Mouse (Mus musculus): ENCODE results near the gene Ptprm.

Gene Ptprm

DNA sequence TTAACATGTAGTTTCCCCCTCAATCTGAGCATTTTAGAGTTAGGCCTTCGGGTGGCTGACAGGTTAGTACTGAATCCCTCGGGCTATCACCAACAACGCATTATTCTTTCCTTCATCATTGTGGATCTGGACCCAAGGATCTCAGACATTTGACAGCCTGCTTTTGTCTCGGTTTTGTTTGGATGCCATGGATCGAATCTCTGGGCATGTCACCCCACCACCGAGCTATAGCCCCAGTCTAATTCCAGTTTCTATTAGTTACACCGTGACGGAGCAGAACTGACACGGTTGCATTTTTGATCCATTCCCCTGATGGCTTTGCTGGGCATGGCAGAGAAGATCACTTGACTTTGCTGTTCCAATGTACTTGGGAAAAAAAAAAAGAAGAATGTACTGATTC lies 346.1 kb downstream of the Ptprm start:
- intact Hi-C loops (cut with DNase I), result no loop called here

DNA sequence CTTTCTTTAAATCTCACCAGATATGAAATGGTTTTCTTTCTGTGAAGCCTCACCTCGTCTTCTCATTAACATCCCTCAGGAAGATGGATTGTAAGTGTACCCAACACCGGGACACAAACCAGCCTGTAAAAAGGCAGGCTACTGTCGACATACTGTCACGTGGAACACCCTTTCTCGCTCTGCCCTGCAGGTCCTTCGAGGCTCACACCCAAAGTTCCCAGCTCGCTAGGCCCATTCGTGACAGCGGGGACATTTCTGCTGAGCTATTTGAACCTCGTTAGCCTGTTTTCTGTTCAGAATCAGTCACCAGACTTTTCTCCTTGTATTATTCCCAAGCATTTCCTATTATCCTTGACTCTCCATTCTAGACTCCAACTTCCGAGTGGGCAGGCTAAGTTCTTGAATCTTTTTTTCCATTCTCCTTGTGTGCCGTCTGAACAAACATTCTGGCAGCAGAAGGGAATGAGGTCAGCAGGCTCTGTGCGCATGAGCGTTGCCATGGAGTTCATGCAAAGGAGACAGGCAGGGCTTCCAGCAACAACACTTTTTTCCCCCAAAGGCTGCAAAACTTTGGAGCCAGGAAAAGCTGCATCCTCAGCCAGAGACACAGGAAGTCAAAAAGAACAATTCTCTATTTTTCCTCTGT lies 347.4 kb downstream of the Ptprm start:
- intact Hi-C loops (cut with DNase I), result no loop called here

- intact Hi-C loops (cut with DNase I), result no loop called here
Measured at GRCm38 (mm10) chr17:66996882-66997281, 357.4 kb downstream of the Ptprm start.

GRCm38 (mm10) chr17:66996016-66996415 lies 358.2 kb downstream of the Ptprm start:
- intact Hi-C loops (cut with DNase I), result no loop called here

DNA sequence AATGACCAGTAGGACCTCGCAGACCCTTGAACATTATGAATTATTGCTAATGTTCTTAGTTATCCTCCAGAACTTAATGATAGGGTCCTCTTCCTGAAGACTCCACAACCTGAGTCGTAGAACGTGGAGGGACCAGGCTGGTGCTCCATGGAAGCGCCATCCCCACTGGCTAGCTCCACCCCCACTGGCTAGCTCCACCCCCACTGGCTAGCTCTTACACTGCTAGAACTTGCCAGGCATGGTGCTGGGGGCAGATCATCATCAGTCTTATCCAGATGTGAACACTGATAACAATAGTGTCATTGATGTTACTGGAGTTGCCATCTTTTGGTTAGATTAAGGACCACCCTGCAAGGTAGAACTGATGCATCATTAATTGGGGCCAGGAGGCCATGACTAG lies 362.4 kb downstream of the Ptprm start:
- intact Hi-C loops (cut with DNase I), result no loop called here

DNA sequence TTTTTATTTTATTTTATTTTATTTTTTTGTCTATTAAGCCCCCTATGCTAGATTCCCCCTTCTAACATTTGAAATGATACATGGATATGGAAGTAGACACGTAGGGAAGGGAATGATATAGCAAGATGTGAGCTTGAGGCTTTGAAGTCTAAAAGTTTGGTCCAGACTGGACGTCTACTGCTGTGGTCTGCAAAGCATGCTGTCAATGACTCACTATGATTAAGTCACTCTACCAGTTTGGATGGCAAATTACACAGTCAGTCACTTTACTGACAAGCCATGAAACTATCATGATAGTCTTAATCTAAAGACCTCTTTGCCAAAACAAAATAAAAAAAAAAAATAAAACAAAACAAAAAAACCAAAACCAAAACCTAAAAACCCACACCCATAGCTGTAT lies 363.5 kb downstream of the Ptprm start:
- intact Hi-C loops (cut with DNase I), result no loop called here

- intact Hi-C loops (cut with DNase I), result no loop called here
Measured at GRCm38 (mm10) chr17:66988014-66988413, 366.2 kb downstream of the Ptprm start.

DNA sequence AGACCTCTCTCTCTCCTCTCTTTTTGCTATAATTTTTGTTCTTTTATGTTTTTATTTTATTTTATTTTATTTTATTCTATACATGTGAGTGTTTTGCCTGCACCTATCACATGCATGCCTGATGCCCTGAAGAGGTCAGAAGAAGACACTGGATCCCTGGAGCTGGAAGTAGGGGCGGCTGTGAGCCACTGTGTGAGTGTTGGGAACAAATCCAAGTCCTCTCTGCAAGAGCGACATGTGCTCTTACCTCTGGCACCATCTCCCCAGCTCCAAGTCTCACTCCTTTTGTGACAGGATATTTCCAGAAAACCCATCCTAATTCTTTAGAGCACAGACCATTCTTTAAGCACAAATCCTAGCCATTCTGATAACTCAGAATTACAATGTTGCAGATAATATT lies 372.6 kb downstream of the Ptprm start:
- intact Hi-C loops (cut with DNase I), result no loop called here

- intact Hi-C loops (cut with DNase I), result no loop called here
Measured at GRCm38 (mm10) chr17:66979971-66980370, 374.3 kb downstream of the Ptprm start.

GRCm38 (mm10) chr17:66976490-66976889 lies 377.8 kb downstream of the Ptprm start:
- intact Hi-C loops (cut with DNase I), result no loop called here

- intact Hi-C loops (cut with DNase I), result no loop called here
Measured at GRCm38 (mm10) chr17:66972976-66973375, 381.3 kb downstream of the Ptprm start.

GRCm38 (mm10) chr17:66960986-66961385 lies 393.3 kb downstream of the Ptprm start:
- intact Hi-C loops (cut with DNase I), result no loop called here

DNA sequence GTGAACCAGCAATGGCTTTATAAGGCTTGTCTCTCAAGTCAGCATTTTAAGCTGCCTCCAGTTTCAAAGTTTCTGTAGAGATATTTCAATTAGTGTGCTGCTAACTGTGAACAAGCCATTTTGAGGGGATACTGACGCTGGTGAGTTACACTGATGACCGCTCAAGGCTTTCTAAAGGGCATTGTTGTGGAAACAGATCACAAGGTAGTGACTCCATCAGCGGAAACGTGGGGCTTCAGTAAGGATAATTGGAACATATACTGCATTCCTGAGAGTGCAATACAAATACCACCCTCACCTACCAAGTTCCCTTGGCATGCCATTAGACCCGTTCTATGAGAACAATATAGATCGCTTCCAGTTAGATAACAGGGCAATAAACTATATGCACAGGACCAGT lies 393.7 kb downstream of the Ptprm start:
- intact Hi-C loops (cut with DNase I), result no loop called here

- intact Hi-C loops (cut with DNase I), result no loop called here
Measured at GRCm38 (mm10) chr17:66959815-66960214, 394.4 kb downstream of the Ptprm start.

GRCm38 (mm10) chr17:66958766-66959165 lies 395.5 kb downstream of the Ptprm start:
- intact Hi-C loops (cut with DNase I), result no loop called here

- intact Hi-C loops (cut with DNase I), result no loop called here
Measured at GRCm38 (mm10) chr17:66944498-66944897, 409.8 kb downstream of the Ptprm start.

DNA sequence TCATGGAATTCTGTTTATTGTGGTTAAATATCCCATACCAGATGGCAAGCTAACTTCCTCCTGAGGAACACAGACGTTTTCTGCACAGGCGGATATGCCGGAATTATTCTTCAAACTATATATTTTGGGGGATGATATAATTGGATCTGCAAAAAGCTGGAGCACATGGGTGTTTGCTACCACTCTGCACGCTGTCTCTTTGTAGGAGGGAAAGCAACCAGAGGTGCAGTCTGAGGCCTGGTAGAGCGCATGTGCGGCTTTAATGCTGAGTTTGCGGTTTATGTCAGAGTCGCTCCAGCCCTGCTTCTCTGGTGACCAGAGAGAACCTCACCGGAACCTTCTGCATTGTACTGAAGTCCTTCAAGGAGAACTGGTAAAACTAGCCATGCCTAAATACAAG lies 410.7 kb downstream of the Ptprm start:
- intact Hi-C loops (cut with DNase I), result no loop called here

DNA sequence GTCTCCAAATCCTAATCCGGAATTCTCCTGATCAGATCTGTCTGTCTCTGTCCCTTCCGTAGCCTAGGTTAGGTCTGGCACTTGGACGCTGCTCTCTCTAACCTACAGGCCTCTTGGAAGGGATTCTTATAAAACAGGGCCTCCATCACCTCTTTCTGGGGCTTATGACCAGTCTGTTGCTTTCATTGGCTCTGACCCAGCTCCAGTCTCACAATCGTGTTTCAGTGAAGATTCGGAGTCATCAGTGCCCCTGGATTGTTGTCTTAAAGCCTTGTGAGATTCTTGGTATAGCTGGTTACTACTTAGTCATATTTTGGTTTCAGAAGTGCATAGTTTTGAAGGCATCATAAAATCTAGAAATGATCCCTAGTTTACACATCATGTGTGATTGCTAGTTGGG lies 428.6 kb downstream of the Ptprm start:
- intact Hi-C loops (cut with DNase I), result no loop called here

GRCm38 (mm10) chr17:66914696-66915095 lies 439.6 kb downstream of the Ptprm start:
- intact Hi-C loops (cut with DNase I), result no loop called here

DNA sequence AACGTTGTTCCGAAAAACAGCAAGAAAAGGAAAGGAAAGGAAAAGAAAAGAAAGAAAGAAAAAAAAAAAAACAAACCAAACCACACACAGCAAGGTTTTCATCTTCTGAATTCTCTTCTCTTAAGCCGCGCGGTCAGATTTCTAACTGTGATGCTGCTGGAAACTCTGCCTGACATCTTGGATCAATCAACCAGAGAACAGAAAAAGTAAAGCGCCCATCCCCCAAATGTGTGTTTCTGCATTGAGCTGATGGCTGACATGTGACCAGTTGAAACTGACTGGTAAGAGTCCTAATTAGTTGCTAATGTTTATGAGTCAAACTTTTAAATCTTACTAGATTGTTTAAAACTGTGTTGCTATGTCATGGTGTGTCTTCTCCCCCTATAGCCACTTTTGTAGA lies 441.7 kb downstream of the Ptprm start:
- intact Hi-C loops (cut with DNase I), result no loop called here

GRCm38 (mm10) chr17:66912120-66912519 lies 442.1 kb downstream of the Ptprm start:
- intact Hi-C loops (cut with DNase I), result no loop called here

- intact Hi-C loops (cut with DNase I), result no loop called here
Measured at GRCm38 (mm10) chr17:66909901-66910300, 444.4 kb downstream of the Ptprm start.

- intact Hi-C loops (cut with DNase I), result no loop called here
Measured at GRCm38 (mm10) chr17:66908921-66909320, 445.3 kb downstream of the Ptprm start.

DNA sequence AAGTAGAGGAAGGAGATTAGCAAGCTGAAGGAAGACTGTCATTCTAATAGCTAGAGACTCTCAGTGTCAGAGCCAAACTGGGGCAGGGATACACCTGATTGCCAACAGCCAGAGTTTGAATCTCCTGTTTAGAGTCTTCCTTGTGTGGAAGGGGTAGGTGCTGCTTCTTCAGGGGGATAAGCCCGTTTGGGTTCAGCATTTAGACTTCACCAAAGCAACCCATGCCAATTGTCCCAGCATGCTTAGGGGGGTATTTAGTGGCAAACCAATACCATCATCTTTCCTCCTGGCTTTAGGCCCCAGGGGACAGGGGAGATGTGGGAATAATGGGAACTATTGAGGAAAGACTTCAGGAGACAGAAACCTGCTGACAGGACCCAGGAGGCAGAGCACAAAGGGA lies 460.1 kb downstream of the Ptprm start:
- intact Hi-C loops (cut with DNase I), result no loop called here
